Mouse (Mus musculus): ENCODE data around the gene Ifi47. TPM values are rescaled to one million over a fixed set of nuclear protein-coding genes. Genes with fewer than 3 reads are reported as not detected.
"Not testable (repeated sequence)": the region's sequence is repeated elsewhere in the genome, so short reads cannot be mapped to it uniquely, and the experiment has no call there.

The Ifi47 gene
- total RNA-seq (2021), result under 1 TPM; 0.31 to 0.65 TPM
- long read RNA-seq, experiment 1, result 0 reads
- long read RNA-seq, experiment 2, partial matches to known transcripts, result 0 of 2 reads
- long read RNA-seq, experiment 2, other reads (novel, unspliced or antisense), result 0 of 2 reads

DNA sequence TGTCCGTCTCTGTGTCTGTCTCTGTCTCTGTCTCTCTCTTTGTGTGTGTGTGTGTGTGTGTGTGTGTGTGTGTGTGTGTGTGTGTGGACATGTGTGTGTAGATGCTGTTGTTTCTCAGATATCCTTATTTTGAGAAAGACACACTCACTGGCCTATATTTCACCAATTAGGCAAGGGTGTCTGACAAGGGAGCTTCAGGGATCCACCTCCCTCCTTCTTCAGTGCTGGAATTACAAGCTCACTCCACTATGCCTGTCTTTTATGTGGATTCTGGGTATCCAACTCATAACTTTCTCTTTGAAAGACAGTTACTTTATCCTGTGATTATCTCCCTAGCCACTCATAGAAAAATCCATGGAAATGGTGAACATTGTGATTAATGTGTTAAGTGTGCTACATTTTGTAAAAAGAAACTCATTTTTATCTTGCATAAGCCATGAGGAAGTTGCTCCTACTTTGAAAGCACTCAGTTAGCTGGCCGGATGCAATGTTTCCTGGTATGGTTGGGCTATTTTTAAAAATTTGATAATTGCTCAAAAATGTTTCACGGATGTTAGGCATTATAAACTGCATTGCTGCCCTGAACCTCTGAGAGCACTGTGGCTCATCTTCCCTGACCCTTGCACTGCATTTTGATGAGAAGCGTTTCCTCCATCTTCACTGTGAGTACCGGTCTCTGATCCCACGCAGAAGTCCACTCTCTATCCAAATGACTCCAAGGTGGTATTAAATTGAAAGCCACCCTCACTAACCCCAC lies at the start of gene Ifi47:
Gene Ifi47 (plus strand): TSS at position 587 of the 757 bp plus-strand sequence.
- not testable (repeated sequence) for DNase-seq (ENCODE audit: low spot score in 2 of 2)

DNA sequence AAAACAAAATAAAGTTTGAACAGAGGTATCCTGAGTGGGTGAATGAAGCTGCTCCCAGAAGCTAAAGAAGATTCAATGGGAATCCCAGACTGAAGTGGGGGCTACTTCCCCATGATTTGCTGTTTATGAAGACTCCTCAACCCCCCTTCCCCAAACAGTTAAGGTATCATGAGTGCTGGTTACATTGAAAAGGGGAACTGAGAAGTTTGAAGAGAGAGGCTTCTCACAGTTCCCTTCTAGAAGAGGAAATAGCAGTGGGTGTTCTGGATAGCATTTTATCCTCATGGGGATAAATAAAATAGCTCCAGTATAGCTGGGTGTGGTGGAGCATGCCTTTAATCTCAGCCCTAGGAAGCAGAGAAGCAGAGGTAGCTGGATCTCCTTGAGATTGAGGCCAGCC lies 26.3 kb upstream of the Ifi47 start:
- DNase-seq (ENCODE audit: low spot score in 2 of 2), result not testable (repeated sequence)

DNA sequence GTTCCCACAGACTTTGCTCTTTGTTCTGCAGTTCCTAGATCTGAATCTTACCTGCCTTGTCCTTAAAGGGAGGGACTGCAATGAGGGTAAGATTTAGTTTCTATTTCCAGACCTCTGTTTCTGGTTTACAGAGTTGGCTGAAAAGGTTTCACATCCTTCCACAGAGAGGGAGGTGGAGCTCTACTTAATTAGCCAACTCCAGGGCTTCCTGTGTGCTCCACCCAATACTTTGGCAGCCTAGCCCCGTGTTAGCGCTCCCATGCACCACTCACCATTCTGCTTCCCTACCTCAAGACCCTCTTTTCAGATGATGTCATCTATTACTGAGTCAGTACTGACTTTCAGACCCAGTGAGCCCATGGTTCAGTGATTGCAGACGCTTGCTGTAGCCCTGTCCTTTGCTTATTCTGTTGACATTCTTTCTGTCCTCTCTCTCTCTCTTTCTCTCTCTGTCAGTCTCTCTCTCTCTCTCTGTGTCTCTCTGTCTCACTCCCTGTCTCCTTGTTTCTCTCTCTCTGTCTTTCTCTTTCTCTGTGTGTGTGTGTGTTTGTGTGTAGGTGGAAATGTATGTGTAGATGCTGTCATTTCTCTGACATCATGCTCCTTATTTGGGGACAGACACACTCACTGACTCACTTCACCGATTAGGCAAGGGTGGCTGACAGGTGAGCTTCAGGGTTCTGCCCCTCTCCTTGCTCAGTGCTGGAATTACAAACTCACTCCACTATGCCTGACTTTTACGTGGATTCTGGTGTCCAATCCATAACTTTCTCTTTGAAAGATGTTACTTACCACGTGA lies 25.1 kb upstream of the Ifi47 start, which contains the start of gene 9930111J21Rik2:
Gene 9930111J21Rik2 (minus strand): TSS at position 150 of the 799 bp plus-strand sequence.
- not testable (repeated sequence) for DNase-seq (ENCODE audit: low spot score in 2 of 2)

DNA sequence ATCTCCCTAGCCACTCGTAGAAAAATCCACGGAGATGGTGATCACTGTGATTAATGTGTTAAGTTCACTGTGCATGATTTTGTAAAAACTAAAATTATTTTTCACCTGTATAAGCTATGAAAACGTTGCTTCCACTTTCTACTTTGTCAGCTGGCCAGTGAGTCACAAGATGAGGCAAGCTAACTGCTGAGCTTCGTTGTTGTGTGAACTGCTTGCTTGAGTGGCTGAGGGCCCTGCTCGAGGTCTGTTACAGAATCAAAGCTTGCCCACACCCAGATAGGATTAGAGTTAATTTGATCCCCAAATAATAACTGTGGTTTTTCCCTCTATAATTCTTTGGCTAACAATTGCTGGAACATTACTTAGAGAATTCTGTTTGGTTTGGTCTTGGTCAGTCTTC lies 24.5 kb upstream of the Ifi47 start:
- DNase-seq (ENCODE audit: low spot score in 2 of 2), result not testable (repeated sequence)

DNA sequence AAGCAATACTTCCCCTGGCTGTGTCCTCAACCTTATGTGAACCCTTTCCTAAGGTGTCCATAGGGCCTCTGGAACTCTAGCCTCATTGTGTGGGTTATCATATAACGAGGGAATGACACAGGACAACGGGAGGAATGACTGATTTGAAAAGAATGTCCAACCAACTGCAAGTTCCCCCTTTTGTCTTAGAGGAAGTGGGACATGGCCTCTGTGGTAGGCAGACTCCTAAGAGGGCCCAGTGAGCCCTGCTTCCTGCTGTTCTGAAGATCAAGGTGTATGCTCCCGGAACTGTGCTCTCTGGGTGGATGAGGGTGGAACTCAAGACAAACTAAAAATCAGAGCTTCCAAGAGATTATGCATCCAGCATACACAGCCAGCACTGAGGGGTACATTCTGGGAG lies 16.3 kb upstream of the Ifi47 start:
- not testable (repeated sequence) for DNase-seq (ENCODE audit: low spot score in 2 of 2)

DNA sequence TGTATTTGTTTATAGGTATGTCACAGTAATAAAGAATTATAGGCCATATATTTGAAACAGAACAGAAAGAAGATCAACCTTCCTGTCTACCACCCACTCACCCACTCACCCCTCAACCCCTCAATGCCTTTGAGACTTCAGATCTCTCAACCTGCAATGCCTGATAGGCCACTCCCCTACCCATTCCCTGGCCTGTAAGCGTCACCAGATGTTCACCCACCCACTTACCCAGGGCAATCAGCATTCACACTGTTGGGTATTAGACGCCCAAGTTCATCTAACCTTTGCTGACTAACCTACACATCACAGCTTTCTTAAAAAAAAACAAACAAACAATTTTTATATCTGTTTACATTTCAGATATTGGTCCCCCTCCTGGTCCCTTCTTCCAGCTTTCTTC lies 14.5 kb upstream of the Ifi47 start:
- DNase-seq (ENCODE audit: low spot score in 2 of 2), result not testable (repeated sequence)

DNA sequence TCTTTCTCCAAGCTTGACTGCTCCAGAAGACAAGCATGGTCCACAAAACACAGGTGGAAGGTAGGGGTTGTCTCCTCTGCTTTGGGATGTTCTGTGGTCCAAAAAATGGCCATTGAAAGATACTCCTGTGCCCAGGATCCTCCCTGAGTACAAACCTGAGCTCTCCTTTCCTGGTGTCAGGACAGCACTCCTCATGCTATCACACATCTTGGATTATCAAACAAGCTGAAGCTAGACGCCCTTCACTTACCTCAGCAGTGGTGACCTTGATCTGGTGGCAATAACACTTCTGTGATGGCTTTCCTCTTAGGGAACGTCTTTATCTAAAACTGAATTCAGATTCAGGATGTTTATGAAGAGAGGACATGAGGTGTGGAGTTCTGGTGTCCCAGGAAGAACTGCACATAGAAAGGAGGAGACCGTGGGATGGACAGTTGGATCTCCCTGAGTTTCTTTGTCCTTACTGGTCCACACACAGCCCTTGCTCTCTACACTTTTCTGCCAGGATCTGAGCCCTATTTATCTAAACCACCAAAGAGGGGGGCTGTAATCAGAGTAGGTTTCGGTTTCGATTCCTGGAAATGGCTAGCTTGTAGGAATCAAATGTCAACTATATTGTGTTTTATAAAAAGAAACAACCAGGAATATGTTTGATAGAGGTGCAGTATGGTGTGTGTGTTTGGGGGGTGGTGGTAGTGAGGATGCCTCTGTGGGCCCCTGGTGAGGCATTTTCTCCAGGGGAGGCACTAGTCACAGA lies 12.5 kb upstream of the Ifi47 start, which contains the start of gene Tgtp2:
Gene Tgtp2 (minus strand): TSS at position 494 of the 757 bp plus-strand sequence.
- not testable (repeated sequence) for DNase-seq (ENCODE audit: low spot score in 2 of 2)

DNA sequence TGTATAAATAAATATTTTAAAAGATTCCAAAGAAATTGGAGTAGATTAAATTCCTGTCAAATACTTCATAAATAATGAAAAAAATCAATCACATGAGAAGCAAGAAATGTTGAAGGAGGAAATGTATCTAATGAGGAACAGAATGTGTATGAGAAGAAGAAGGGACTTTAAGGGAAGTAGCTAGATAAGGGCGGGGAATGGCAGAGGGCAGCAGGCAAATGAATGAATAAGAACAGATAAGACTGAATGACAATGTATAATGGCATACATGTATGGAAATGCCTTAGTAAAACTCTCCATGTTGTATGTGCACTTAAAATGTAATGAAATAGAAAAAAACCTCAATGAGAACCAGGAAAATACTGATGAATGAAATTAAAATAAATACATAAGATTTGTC lies 8.0 kb upstream of the Ifi47 start:
- DNase-seq (ENCODE audit: low spot score in 2 of 2), result no peak

DNA sequence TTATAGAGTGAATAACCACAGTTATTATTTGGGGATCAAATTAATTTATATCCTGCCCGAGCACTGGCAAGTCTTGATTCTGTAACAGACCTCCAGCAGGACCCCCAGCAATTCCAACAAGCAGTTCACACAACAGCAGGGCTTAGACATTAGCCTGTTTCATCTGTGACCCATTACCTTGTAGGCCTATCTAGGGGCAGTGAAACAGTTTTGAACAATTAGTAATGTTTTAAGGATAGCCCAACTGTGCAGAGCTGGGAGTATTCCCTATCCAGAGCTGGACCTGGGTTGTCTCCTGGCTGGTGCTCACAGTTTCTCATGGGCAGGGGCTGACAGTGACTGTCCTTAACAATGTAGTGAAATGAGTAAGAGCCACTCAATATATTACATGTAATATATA lies 625 bp downstream of the Ifi47 start:
- DNase-seq (ENCODE audit: low spot score in 2 of 2), result no peak

DNA sequence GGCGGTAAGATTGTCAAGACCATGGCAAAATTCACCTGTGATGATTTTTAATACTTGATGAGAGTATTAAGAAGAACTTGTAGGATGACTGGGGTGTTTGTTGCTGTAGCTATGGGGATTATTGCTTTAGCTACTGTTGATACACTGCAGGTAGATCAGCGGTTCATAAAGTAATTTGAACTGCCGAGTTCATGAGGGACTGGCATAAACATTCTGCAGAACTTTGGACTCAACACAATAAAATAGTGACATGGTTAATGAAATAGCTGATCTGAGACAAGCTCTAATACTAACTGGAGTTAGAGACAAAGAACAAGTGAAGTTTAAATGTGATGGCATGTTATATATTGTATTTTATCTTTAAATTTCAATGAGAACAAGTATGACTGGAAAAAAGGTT lies 2.3 kb downstream of the Ifi47 start:
- DNase-seq (ENCODE audit: low spot score in 2 of 2), result no peak

DNA sequence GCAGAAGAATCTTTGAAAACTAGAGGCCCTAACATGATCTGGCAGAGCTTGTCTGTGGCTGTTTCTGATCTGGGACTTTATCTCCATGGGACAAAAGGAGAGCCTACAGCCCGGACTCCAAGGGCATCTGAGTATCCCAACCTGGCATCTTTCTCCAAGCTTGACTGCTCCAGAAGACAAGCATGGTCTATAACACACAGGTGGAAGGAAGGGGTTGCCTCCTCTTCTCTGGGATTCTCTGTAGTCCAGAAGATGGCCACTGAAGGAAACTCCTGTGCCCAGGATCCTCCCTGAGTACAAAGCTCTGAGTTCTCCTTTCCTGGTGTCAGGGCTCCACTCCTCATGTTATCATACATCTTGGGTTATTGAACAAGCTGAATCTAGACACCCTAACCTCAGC lies 4.2 kb downstream of the Ifi47 start:
- DNase-seq (ENCODE audit: low spot score in 2 of 2), result no peak

DNA sequence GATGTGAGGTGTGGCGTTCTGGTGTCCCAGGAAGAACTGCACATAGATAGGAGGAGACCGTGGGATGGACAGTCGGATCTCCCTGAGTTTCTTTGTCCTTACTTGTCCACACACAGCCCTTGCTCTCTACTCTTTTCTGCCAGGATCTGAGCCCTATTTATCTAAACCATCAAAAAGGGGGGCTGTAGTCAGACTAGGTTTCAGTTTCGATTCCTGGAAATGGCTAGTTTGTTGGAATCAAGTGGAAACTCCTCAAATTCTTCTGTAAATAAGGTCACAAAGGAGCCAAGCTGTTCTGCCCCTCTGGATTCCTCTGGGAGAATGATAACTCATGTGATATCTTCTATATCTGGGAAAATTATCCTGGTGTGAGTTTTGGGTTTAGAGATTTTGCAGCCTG lies 5.0 kb downstream of the Ifi47 start:
- DNase-seq (ENCODE audit: low spot score in 2 of 2), result no peak

DNA sequence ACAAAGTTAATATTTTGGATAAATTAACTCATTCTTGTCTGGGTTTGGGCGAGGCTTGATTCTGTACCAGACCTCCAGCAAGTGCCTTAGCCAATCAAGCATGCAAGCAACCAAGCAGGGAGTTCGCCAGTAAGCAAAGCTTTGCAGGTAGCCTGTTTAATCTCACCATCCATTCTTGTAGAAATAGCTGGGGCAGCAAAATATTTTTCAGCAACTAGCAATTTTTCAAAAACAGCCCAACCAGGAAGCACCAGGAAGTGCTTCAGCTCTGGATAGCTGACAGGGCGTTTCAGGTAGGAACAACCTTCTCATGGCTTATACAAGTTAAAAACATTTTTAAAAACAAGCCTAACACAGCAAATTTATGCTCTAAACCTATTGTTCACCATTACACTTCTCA lies 5.5 kb downstream of the Ifi47 start:
- no peak for DNase-seq (ENCODE audit: low spot score in 2 of 2)

DNA sequence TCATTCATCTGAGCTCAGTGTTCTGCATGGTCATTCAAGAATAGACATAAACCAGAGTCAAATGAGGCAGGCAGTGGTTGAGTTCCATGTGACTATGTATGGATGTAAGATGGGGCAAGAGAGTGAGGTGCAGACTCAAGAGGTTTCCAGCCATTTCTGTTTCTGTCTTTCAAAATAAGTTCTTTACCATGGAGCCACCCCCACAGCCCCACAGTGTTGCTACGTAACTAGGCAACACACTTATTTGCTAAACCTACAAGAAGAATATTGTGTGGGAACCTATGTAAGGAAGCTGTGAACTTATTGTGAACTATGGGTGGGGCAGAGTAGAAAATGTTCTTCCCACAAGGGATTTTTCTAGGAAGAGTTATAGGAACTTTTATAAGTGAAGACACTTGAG lies 6.8 kb downstream of the Ifi47 start:
- DNase-seq (ENCODE audit: low spot score in 2 of 2), result no peak

DNA sequence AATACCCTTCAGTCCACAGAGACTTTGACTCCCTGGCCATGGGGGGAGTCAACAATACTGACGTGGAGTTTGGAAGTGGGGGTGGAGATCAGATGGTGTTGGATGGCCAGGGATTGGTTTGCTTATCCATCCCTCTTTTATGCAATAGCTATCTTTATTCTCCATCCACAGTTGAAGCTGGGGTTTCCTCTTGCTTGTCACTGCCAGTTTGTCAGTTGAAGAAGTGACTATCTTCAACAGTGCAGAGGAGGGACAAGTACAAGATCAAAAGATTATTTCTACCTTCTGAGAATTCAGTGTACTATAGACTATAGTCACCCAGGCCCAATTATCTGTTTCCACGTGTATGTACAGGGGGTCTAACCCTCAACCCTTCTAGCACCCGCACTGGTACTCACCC lies 7.4 kb downstream of the Ifi47 start:
- DNase-seq (ENCODE audit: low spot score in 2 of 2), result no peak

DNA sequence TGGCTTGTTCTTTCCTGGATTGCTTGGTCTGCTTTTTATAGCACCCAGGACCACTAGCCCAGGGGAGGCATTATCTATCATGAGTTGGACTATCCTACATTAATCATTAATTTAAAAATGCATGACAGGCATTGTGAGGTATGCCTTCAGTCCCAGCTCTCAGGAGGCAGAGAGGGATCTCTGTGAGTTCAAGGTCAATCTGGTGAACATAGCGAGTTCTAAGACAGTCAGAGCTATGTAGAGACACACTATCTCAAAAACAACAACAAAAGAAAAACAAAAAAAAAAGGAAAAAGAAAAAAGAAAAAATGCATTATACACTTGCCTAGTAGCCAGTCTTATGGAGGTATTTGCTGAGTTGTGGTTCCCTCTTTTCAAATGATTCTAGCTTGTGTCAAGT lies 8.0 kb downstream of the Ifi47 start:
- no peak for DNase-seq (ENCODE audit: low spot score in 2 of 2)

DNA sequence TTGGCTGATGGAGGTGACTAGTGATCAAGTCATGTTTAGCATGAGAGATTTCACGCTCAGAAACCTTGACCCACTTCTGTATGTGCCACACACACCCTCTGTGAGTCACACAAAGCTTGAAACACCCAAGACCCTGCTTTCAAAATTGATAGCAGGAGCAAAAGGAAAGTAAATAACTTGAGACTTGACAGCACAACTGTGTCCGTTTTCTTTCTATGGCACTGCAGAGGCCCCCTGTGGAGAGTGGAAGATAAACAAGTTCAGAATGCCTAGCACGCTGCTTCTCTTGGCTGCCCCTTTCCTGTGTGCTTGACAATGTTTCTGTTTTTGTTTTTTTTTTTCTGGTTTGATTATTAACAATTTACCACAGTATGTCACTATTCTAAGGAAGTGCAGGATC lies 8.5 kb downstream of the Ifi47 start:
- DNase-seq (ENCODE audit: low spot score in 2 of 2), result no peak

DNA sequence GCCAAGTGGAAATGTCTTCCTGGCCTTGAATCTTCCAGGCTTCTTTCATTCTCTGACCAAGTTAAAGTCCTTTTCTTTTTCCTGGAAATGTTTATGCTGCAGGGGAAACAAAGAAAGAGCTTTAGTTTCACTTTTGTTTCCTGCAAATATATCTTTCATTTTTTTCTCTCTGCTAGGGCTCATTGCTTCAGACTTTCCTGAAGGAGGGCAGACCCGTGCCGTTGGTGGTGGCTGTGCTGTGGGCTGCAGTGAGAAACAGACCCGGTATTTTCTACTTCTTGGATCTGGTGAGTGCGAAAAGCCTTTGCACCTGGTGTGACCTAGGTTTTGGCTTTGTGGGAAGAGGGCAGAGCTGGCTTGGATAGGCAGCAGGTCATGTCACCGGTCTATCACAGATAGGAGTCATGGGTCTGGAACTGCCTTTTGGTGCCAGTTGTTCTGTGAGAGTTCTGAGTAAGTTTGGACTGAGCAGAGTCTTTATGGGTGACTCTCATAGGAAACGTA lies 10.5 kb downstream of the Ifi47 start:
- no peak for DNase-seq (ENCODE audit: low spot score in 2 of 2)

DNA sequence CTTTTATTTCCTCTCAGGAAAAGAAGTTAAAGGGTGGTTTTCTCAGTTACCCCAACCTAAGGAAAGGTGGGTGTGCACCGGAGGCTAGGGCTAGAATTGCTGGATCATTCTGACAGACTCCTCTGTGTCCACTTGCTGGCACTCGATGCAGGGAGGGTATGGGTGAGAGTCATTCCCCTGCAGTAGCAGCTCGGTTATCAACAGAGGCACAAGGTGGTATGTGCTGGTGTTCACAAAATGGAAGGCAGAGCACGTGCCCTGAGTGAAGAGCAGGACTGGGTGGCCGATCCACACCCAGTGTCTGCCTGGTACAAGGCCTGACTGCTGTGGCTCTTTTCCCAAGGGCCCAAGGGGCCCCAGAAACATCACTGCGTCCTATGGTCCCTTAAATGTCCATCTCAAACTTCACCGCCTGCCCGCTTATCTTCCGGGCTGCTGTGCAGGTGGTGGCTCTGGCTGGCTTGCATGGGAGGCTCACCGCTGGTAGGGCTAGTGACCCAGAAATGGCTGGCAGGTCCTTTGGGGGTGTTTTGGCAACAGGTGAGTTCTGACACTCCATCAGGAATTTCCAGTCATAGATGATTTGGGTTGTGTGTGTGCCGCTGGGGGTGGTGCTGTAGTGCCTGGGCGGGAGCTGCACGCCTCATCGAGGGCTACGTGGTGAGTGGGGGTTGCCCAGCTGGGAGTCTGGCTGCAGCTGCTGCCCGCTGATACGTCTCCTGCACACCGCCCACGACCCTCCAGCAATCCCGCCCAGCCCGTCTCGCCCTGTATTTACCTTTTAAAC lies 11.6 kb downstream of the Ifi47 start:
- DNase-seq (ENCODE audit: low spot score in 2 of 2), result no peak

DNA sequence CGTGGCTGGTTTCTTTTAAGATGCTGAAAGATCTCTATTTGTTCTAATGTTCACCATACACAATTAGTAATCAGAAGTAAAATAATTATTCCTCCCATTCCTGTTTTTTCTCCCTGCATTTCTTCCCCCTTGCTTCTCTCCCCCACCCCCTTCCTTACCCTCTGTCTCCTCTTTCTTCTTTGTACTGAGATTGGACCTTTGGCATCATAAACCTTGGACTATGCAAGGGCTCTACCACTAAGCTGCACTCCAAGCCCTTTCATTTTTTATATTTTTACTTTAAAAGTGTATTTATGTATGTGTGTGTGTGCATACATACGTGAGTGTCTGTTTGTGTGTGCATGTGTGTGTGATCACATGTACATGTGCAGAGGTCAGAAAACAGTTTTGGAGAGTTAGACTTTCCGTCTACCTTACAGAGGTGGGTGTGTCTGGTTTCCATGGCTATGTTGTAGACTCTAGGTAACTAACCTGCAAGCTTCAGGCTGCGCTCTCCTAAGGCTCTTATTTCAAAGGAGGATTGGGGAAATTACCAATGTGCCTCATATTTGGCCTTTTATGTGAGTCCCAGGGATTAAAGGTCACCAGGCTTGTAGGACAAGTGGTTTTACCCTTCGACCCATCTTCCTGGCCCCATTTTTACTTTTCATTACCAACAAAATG lies 12.7 kb downstream of the Ifi47 start:
- DNase-seq (ENCODE audit: low spot score in 2 of 2), result no peak
